ENCODE assay signal across 8 mouse cellular contexts in the genomic region with DNA sequence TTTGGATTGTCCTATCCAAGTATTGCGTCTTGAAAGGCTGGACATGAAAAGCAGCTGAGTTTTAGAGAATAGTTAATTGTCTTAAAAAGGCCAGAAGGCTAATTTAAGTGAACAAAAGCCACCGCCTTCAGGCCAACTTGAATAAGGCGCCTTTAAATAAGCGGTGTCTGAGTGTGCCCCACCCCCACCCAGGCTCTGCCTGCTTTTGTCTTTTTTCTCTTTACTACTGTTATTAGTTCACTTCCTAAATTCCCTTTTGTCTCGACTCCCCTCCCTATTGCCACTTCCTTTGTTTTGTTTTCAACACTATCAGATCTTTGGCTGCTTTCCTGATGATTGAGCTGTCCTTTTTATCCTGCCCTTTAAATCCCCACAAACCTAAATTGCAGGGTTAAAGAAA. TPM values are rescaled to one million over a fixed set of nuclear protein-coding genes. Genes with fewer than 3 reads are reported as not detected.
DNase-seq lines count a peak whose midpoint lies in the region; ATAC-seq and TF ChIP-seq lines count a peak whose summit lies in the region.

No protein-coding gene starts in this region.

- TF ChIP-seq RAD21 in MEL (IDR thresholded peaks at IDR 0.05; ENCODE audit: low read depth, low read length), result no peak

- H3K27me3 ChIP-seq in MEL (ENCODE audit: control insufficient read depth in 1 of 2, insufficient read depth in 2 of 2, low read length in 2 of 2), result no peaks in the 10 kb centered on the region
- H3K27me3 ChIP-seq in heart, embryonic 10.5 days (ENCODE audit: insufficient read depth, poor library complexity, severe bottlenecking), result no peaks in the 10 kb centered on the region
- no peaks in the 10 kb centered on the region for H3K27me3 ChIP-seq in kidney, adult 2 months (replicated peaks; ENCODE audit: control insufficient read depth, insufficient read depth, low read length)
- H3K27me3 ChIP-seq in neural tube, embryonic 12.5 days (replicated peaks), result no peaks in the 10 kb centered on the region

- H3K9ac ChIP-seq in MEL (ENCODE audit: control insufficient read depth, low read depth, low read length, poor library complexity, severe bottlenecking), result peak overlapping the region; percentile 69
- 0 out of 2 replicates have a peak overlapping the region, but pooled peaks have one; percentile 29 for H3K9ac ChIP-seq in neural tube, embryonic 12.5 days

- peaks cover 2% of the 10 kb centered on the region; the same call in 1 of the 2 replicates for H3K79me2 ChIP-seq in MEL (ENCODE audit: control insufficient read depth, insufficient read depth, low read length, poor library complexity)

- peak; percentile 60 for ATAC-seq in neural tube, embryonic 12.5 days (ENCODE audit: low FRiP score, low read depth)
- ATAC-seq in monocyte, adult 5-6 weeks (replicated peaks; ENCODE audit: insufficient number of reproducible peaks, low FRiP score, low TSS enrichment, poor library complexity, severe bottlenecking), result no peak; the same call in 1 of the 2 replicates

- no peak for TF ChIP-seq CTCF in MEL (IDR thresholded peaks at IDR 0.05 in 2 of 3, conservative IDR thresholded peaks at IDR 0.05 in 1 of 3; ENCODE audit: control insufficient read depth in 1 of 3, insufficient read depth in 1 of 3, low read depth in 2 of 3, low read length in 3 of 3, poor library complexity in 1 of 3, severe bottlenecking in 1 of 3)
- TF ChIP-seq CTCF in kidney, adult 2 months (conservative IDR thresholded peaks at IDR 0.05; ENCODE audit: insufficient read depth, insufficient read length, low read depth, low read length), result no peak

- no peak for TF ChIP-seq POLR2A in MEL (IDR thresholded peaks at IDR 0.05; ENCODE audit: control insufficient read depth in 1 of 2, insufficient read depth in 1 of 2, low read depth in 1 of 2, low read length in 2 of 2, poor library complexity in 1 of 2)
- no peak for TF ChIP-seq POLR2A in kidney, adult 2 months (IDR thresholded peaks at IDR 0.05; ENCODE audit: low read depth, low read length)

- WGBS in heart, embryonic 10.5 days, result 6% methylated on average over 5 of the region's 5 CpGs
- WGBS in kidney, adult 2 months, result 8% methylated on average over 5 of the region's 5 CpGs
- WGBS in neural tube, embryonic 12.5 days, result 3% methylated on average over 5 of the region's 5 CpGs

- peak; percentile 85 for DNase-seq in 416B (ENCODE audit: low read depth)
- peak; percentile 85 for DNase-seq in MEL (ENCODE audit: low read depth, low spot score)
- DNase-seq in embryo, embryonic 9.5 days (ENCODE audit: extremely low spot score), result peak; percentile 63
- DNase-seq in heart, embryonic 10.5 days (ENCODE audit: low spot score), result no peak
- peak; percentile 57 for DNase-seq in kidney, adult 2 months
- peak; percentile 64 to 77 for DNase-seq in lung, adult 18-20 months

- peaks cover 0 to 15% of the 10 kb centered on the region in 2 experiments; a peak in 2 of 4 replicates for H3K36me3 ChIP-seq in MEL (ENCODE audit: control insufficient read depth in 1 of 2, insufficient read depth in 2 of 2, low read length in 2 of 2)
- no peaks in the 10 kb centered on the region for H3K36me3 ChIP-seq in heart, embryonic 10.5 days
- H3K36me3 ChIP-seq in kidney, adult 2 months (ENCODE audit: control insufficient read depth, insufficient read depth, low read length), result no peaks in the 10 kb centered on the region
- no peaks in the 10 kb centered on the region for H3K36me3 ChIP-seq in neural tube, embryonic 12.5 days

- no peaks in the 10 kb centered on the region for H3K9me3 ChIP-seq in MEL (replicated peaks; ENCODE audit: insufficient read depth, low read length)
- H3K9me3 ChIP-seq in heart, embryonic 10.5 days, result no peaks in the 10 kb centered on the region
- no peaks in the 10 kb centered on the region for H3K9me3 ChIP-seq in neural tube, embryonic 12.5 days

- peak overlapping the region; percentile 60 for H3K4me2 ChIP-seq in neural tube, embryonic 12.5 days (replicated peaks)

- H3K27ac ChIP-seq in MEL (ENCODE audit: control insufficient read depth, low read depth, low read length), result peak overlapping the region; percentile 75
- H3K27ac ChIP-seq in heart, embryonic 10.5 days, result peak overlapping the region; percentile 97
- peak overlapping the region; percentile 60; the same call in 1 of the 2 replicates for H3K27ac ChIP-seq in kidney, adult 2 months (ENCODE audit: insufficient read depth, low read depth, low read length)
- H3K27ac ChIP-seq in neural tube, embryonic 12.5 days, result peak overlapping the region; percentile 94

- peak overlapping the region; percentile 57 to 85 for H3K4me3 ChIP-seq in MEL (ENCODE audit: control insufficient read depth in 1 of 2, insufficient read depth in 1 of 2, low read depth in 2 of 2, low read length in 2 of 2)
- H3K4me3 ChIP-seq in heart, embryonic 10.5 days, result peak overlapping the region; percentile 71
- H3K4me3 ChIP-seq in kidney, adult 2 months (ENCODE audit: insufficient read depth, low read depth, low read length), result no peak overlapping the region
- H3K4me3 ChIP-seq in neural tube, embryonic 12.5 days, result peak overlapping the region; percentile 60

- H3K4me1 ChIP-seq in MEL (ENCODE audit: control insufficient read depth in 1 of 2, insufficient read depth in 2 of 2, low read length in 2 of 2), result peaks cover 7 to 14% of the 10 kb centered on the region in 2 experiments
- H3K4me1 ChIP-seq in heart, embryonic 10.5 days, result peaks cover 22% of the 10 kb centered on the region
- H3K4me1 ChIP-seq in kidney, adult 2 months (ENCODE audit: control insufficient read depth, insufficient read depth, low read length), result no peaks in the 10 kb centered on the region
- peaks cover 4% of the 10 kb centered on the region; the same call in 1 of the 2 replicates for H3K4me1 ChIP-seq in neural tube, embryonic 12.5 days

- TF ChIP-seq EP300 in MEL (IDR thresholded peaks at IDR 0.05; ENCODE audit: low read depth in 1 of 2, low read length in 2 of 2), result peak; percentile 48 to 65

TF ChIP-seq in MEL, 35 proteins besides CTCF, POLR2A, EP300 and RAD21 (continues in another document):
- TF ChIP-seq MAX (IDR thresholded peaks at IDR 0.05; ENCODE audit: low read length), result no peak
- no peak for TF ChIP-seq TAL1 (IDR thresholded peaks at IDR 0.05; ENCODE audit: low read length)
- no peak for TF ChIP-seq ZMIZ1 (IDR thresholded peaks at IDR 0.05; ENCODE audit: low read depth, low read length)
- TF ChIP-seq SMC3 (IDR thresholded peaks at IDR 0.05; ENCODE audit: low read depth, low read length), result 0 out of 2 replicates have a peak, but pooled peaks have one; percentile 11
- TF ChIP-seq TCF12 (IDR thresholded peaks at IDR 0.05; ENCODE audit: low read depth, low read length), result no peak
- no peak; the same call in 1 of the 2 replicates for TF ChIP-seq ZC3H11A (IDR thresholded peaks at IDR 0.05; ENCODE audit: low read depth, low read length)
- peak; percentile 40 for TF ChIP-seq RCOR1 (IDR thresholded peaks at IDR 0.05; ENCODE audit: low read depth, low read length)
- TF ChIP-seq USF1 (IDR thresholded peaks at IDR 0.05; ENCODE audit: low read depth, low read length), result no peak
- TF ChIP-seq ETS1 (IDR thresholded peaks at IDR 0.05; ENCODE audit: low read depth, low read length), result peak; percentile 74
- TF ChIP-seq ELF1 (IDR thresholded peaks at IDR 0.05; ENCODE audit: low read depth, low read length), result peak; percentile 60
- TF ChIP-seq BHLHE40 (IDR thresholded peaks at IDR 0.05; ENCODE audit: borderline replicate concordance, low read depth, low read length), result 0 out of 2 replicates have a peak, but pooled peaks have one; percentile 34
- TF ChIP-seq CHD2 (IDR thresholded peaks at IDR 0.05; ENCODE audit: low read length), result peak; percentile 67
- TF ChIP-seq USF2 (IDR thresholded peaks at IDR 0.05; ENCODE audit: borderline replicate concordance in 1 of 2, insufficient read depth in 1 of 2, low read depth in 1 of 2, low read length in 2 of 2), result no peak
- no peak for TF ChIP-seq UBTF (IDR thresholded peaks at IDR 0.05; ENCODE audit: borderline replicate concordance, insufficient read depth, low read depth, low read length)
- TF ChIP-seq POLR2AphosphoS5 (IDR thresholded peaks at IDR 0.05; ENCODE audit: borderline replicate concordance, low read depth, low read length), result no peak
- peak; percentile 41; the same call in 1 of the 2 replicates for TF ChIP-seq GATA1 (IDR thresholded peaks at IDR 0.05; ENCODE audit: low read depth, low read length)
- no peak for TF ChIP-seq E2F4 (IDR thresholded peaks at IDR 0.05; ENCODE audit: borderline replicate concordance, low read depth, low read length)
- 0 out of 2 replicates have a peak, but pooled peaks have one; percentile 14 for TF ChIP-seq TBP (IDR thresholded peaks at IDR 0.05; ENCODE audit: low read depth, low read length)
- no peak for TF ChIP-seq NRF1 (IDR thresholded peaks at IDR 0.05; ENCODE audit: insufficient read depth, low read depth, low read length, poor library complexity, severe bottlenecking)
- TF ChIP-seq POLR2AphosphoS2 (IDR thresholded peaks at IDR 0.05; ENCODE audit: low read length), result no peak
- no peak for TF ChIP-seq JUND (IDR thresholded peaks at IDR 0.05; ENCODE audit: low read depth, low read length)
- TF ChIP-seq ZKSCAN1 (IDR thresholded peaks at IDR 0.05; ENCODE audit: low read depth, low read length), result no peak
- peak; percentile 66 for TF ChIP-seq HCFC1 (IDR thresholded peaks at IDR 0.05; ENCODE audit: low read depth, low read length)
- TF ChIP-seq MYB (IDR thresholded peaks at IDR 0.05; ENCODE audit: low read depth, low read length), result no peak
- no peak for TF ChIP-seq MAZ (IDR thresholded peaks at IDR 0.05; ENCODE audit: low read depth, low read length)
- no peak for TF ChIP-seq KAT2A (conservative IDR thresholded peaks at IDR 0.05; ENCODE audit: low read depth, low read length)
- no peak for TF ChIP-seq GABPA (IDR thresholded peaks at IDR 0.05; ENCODE audit: low read depth, low read length)
- no peak for TF ChIP-seq MYC (IDR thresholded peaks at IDR 0.05; ENCODE audit: low read depth, low read length)
- TF ChIP-seq MAFK (IDR thresholded peaks at IDR 0.05; ENCODE audit: borderline replicate concordance, low read depth, low read length), result 0 out of 2 replicates have a peak, but pooled peaks have one; percentile 16
- peak; percentile 77 for TF ChIP-seq SIN3A (IDR thresholded peaks at IDR 0.05; ENCODE audit: low read length)
- TF ChIP-seq MXI1 (IDR thresholded peaks at IDR 0.05; ENCODE audit: low read depth, low read length), result no peak; the same call in 1 of the 2 replicates

RNA-seq across cellular contexts. Expression of gene Ccnl1, which starts 17.3 kb away (rescaled TPM):
- 20.1 and 20.5 TPM in 2 replicates for total RNA-seq in MEL (2012; rRNA removed)
- polyA plus RNA-seq in MEL (2012; ENCODE audit: insufficient read depth in 1 of 2, insufficient read length in 2 of 2, low read depth in 1 of 2, low replicate concordance in 2 of 2, missing spikeins in 1 of 2), result 10 to 100 TPM in 1 of 2 experiments, not detected in 1; 56.5 TPM
- 78.4 and 85.9 TPM in 2 replicates for polyA plus RNA-seq in heart, embryonic 10.5 days (2016; fragmentation: Nextera tagmentation; extraction: Ambion mirVana)
- polyA plus RNA-seq in kidney, adult 2 months (2012; rRNA removed), result 20.8 and 25.6 TPM in 2 replicates
- polyA plus RNA-seq in neural tube, embryonic 12.5 days (2016; fragmentation: Nextera tagmentation; extraction: Ambion mirVana), result 96.3 and 117 TPM in 2 replicates
- 637 to 1,006 TPM (median 735 TPM) in 3 replicates for total RNA-seq in monocyte, adult 5-6 weeks (2017)
